Mouse (Mus musculus) cerebellum, postnatal 14 days (tissue): ENCODE results near the gene Thoc3.
A peak's percentile ranks its signal among the peaks of the same experiment; 100 is the strongest.

Source experiments
- DNase-seq, 2 experiments: peaks; one replicate each; pipeline ENCODE4 v3.0.0; 2021; ENCODE audit warnings: mixed read lengths in 2 of 2

Thoc3 gene

DNA sequence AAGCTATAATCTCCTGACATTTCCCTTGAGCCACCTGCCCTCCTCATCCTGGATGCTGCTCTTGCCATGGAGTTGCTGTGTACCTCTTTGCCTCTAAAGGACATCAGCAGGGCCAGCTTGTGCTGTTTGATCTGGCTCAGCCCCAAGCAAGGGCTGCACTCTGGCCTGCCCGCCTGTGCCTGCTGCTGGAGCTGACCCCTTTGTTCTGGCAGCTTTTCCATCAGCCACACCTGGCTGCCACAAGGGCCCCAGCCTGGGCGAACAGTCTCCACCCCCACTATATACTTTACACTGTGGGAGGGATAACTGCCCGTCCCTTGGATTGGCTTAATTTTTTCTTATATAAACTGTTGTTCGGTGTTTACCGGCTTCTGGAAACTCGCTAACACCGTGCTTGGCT, 28.7 kb downstream of the Thoc3 start:
- no peak for DNase-seq

DNA sequence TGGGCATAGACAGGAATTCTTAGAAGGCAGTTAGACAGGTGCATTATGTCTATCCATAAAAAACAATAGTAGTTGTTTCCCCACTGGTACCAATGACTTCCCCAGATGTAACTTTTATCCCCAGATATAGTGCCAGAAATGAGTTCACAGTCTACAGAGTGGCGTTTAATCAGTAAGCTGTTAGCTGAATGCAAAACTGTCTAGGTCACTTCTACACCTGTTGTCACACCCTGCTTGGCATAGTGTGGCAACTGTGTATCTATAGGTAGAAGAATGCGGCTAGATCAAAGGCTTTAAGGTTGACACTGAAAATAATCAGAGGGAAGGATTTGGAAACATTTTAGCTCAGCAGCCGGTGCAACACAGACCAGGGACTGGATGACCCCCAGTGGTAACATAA, 29.8 kb downstream of the Thoc3 start:
- DNase-seq = no peak

DNA sequence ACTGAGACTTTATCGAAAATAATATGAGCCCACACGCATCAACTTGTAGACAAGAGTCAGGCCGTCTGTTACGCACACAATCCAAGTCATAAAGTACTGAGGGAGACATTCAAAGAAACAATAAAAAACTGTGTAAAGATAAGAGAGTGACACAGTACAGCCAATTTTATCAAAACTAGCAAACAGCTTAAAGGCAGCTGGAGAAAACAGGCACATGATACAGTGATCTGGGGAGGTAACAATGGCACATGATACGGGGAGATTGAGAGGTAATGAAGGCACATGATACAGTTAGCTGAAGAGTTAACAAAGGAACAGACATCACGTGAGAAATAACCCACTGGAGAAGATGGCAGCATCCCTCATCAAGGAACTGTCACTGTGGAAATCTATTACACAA, 31.6 kb downstream of the Thoc3 start:
- no peak for DNase-seq

DNA sequence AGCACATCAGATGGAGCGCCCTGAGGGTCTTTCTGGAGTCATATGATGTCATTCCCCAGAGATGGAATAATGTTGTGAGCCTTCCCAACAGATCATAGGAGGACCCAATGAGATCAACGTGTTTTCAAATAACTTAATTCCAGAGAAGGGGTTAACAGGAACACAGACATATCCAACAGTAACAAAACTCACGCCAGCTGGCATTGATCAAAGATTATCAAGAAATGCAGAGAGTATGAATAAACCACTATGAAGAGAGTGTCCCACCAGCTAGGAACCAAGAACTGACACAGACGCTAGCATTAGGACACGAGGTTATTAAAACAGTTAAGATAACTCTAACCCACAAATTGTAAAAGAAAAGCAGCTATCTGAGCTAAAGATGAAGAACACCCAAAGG, 32.0 kb downstream of the Thoc3 start:
- DNase-seq = no peak

DNA sequence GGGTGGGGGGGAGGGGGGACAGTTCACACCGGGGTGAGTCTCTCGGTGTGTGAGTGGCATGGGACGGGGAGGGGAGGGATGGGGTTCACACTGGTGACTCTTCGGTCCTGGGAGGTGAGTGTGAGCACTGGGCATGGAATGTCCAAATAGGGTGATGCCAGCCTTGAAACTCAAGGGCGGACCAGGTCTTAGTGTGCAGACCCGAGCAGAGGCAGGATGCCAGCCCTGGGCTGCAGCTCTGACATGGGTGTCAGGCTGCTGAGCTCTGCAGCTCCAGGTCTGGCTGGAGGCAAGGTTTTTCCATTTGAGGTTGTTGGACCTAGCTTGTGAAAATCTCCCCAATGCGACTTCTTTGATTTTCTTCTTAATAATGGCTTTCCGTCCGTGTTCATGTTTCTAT, 37.5 kb downstream of the Thoc3 start:
- DNase-seq = no peak

DNA sequence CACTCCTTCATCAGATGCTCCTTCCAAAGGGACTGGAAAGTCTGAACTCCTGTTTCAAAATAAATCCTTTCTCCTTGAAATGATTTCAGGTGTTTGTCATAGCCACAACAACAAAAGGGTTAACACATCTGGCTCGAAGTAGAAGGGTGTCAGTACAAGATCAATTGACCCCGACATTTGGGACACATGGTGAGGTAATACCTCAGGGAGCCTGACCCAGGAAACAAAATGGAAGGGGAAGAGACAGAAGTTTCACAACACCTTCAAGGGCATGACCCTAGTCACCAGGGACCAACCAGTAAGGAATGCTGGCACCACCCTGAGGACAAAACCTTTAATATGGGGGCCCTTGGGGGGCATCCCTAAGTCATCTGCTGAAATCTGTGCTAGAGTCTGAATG, 38.6 kb downstream of the Thoc3 start:
- DNase-seq = no peak

DNA sequence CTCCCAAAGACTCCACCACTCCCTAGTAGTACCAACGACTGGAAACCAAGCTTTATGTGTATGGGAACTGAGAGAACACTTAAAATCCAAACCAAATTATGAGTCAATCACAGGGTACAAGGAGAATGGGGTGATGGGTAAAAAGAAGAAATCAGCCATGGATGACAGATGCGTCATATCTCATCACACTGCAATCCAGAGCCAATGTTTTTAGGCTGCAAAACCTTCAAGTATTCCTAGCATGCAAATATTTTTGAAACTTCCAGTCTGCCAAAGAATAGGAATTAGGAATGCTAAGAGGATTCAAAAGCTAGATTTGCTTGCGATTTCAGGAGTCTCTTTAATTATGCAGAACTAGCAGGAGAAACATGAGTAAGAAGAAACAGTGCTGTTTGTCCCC, 39.9 kb downstream of the Thoc3 start:
- DNase-seq = no peak

DNA sequence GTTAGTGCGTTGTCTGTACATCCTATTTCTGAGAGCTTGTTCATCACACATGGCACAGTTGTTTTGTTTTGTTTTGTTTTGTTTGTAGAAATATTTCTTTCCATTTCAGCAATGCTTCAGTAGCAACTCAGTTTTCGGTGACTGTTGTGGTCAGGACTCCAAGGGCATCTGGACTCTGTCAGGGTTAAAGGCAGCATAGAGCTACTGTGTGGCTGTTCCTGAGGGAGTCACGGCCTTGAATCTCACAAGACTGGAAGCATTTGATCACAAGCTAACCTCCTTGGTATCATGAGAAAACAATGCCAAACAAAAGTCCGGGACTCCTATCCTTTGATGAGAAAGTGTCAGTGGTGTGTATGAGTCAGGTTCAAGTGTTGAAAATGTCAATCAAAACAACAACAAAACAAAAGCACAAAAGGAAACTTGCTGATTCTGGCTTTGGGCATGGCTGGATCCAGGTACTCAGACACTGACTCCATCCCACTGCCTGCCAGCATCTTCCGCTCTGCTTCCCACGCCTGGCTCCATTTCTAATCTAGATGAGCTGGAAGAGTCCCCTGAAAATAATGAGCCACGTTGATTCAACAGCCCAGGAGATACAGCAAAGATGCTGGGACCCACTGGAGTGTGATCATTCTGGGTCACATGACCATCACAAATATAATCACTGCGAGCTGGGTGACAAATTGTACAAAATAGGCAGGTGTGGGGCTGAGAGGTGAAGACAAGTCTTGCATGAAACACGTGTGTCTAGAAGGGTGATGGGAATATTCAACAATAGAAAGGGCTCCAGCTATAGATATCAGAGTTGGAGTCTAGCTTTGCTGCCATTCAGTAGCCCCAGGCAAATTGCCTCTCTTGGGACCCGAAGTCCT, 41.6 kb downstream of the Thoc3 start:
- DNase-seq = peak; percentile 61 to 66

DNA sequence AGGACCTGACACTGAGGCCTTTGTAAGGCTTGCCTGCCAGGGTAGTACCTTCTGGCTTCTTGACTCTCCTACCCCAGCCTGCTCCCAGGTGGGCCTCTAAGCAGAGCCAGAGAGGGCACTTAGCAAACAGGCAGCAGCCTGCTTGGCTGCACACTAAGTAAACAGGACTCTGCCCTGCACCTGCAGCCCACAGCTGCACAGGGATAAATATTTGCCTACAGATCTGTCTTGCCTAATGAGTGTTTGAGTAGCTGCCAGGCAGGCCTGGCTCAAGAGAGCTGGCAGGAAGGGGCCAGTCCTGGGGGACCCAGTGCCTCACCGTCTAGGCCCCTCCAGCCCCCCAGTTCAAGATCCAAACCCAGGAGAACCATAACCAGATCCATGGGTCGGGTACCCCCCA, 43.4 kb downstream of the Thoc3 start:
- no peak for DNase-seq

DNA sequence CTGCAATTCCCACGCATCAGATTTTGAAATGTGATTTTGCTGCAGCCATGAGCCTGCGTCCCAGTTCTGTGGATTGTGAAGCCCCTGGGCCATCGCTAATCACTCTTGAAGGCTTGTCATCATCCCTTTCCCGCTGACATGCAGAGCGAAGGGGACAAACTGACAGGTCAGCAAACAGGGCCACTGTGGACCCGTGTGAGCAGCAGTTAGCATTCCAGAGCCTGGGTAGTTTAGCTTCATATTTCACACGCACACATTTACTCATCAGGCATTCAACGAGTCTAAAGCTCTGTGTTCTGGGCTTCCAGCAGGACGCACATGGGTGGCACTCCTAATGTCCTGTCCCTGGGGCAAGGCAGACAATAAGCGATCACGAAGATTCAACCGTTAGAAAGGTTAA, 48.4 kb downstream of the Thoc3 start:
- no peak for DNase-seq

DNA sequence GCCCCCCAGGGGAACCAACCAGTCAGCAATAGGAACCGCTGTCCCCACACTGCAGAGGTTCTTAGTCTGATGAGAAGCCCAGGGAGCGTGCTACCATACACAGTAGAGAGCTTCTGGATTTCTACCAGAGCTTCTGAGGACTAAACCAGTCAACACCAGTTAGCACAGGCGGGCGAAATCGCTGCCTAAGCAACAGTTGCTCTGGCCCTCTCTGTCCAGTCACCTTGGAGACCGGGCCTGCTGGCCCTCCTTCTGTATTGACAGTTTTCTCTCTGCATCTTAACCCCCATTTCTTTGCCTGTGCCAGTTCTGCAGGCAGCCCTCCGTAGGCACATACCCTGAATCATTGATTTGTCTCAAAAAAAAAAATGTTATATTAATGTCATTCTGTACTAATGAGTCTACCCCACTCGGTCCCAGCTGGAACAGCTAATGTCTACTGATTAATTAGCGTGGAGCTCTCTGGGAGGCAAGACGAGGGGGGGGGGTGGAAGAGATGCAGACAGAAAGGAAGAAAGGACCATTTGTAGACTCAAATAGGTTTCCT, 49.8 kb downstream of the Thoc3 start:
- DNase-seq = peak in 1 of 2 experiments; percentile 45

DNA sequence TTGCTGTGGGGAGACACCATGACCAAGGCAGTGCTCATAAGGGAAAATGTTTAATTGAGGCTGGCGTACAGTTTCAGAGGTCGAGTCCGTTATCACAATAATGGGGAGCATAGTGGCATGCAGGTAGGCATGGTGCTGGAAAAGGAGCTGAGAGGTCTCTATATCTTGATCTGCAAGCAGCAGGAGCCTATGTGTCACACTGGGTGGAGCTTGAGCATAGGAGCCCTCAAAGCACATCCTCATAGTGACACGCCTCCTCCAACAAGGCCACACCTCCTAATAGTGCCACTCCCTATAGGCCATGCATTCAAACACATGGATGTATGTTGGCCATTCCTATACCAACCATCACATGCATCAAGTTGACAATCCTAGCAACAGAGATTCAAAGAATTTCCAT, 53.6 kb downstream of the Thoc3 start:
- DNase-seq = no peak

DNA sequence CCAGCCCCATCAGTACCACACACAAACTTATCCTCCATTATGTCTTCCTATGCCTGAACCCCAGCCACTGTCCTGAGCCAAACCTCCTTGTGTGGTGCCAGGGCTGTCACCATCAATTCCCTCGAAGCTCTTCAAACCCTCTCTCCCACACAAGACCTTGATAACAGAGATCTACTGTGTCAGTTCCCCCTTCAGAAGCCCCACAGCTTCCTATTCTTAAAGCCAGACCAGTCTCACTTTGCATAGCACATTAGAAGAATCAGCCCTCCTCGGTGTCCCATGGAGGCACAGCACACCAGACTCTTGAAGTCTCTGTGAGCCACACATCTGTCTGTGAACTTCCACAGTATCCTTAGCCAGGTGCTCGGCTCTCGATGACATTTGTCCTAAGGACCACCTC, 55.9 kb downstream of the Thoc3 start:
- no peak for DNase-seq

DNA sequence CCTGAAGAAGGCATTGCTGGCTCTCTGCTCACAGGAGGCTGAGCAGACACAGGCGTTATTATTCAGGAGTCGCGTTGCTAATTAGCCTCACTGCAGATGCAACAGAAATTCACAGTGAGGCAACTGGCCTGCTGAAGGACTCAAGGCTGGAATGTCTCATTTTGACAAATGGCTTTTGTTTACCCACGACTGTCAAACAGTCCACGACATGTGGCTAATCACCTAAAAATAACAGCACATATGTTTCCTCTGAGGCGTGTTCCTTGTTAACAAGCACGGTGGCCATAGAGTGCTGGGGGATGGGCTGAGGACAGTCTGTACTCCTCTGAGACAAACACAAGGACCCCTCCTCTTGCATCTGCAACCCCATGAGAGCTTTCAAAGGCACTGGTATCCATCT, 56.4 kb downstream of the Thoc3 start:
- DNase-seq = peak in 1 of 2 experiments; percentile 35

DNA sequence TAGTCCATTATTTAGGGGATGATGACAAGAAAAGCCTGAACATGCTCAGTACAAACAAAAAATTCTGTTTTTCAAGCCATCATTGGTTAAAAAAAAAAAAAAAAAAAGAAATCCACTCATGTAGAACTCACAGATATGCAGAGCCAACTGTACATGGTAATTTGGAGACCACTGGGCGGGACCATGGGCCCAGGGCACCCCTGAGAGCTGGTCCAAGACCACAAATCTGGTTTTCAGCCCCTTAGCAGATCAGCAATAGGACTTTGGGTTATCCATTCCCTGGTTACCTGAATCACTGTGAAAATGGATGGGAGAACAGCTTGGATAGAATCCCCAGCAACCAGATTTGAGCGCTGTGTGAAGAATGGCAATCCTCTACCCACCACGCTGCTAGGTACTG, 57.0 kb downstream of the Thoc3 start:
- no peak for DNase-seq
